In the genomic region with DNA sequence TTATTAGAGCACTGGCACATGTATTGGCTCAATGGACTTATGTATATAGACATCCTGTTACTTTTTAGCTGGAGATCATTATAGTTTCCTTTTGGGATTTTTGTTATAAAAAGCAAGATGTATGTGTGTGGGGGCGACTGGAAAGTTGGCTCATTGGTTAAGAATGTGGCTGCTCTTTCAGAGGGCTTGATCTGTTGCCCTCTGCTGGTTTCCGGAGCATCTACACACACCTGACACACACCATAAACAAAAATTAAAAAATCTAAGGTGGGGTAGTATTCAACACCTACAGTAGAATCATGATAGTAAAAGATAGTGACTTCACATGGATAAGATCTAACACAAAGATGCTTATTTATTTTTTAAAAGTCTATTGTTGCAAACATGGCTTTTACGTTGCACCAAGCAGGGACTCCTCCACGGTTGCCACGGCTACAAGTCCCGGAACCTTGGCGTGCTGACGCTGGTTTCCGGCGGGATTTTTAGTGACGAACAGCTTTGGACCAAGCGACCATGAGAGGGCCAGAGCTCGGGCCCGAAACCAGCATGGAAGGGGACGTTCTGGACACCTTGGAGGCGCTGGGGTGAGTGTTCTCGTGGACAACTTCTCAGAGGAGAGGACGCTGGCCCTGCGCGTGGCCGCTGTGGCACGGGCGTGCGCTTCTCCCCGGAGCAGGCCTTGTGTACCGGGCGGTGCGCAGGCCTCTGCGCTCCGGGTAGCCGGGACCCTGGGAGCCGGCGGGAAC, we compare ENCODE assay signal across 8 mouse cellular contexts. TPM values are rescaled to one million over a fixed set of nuclear protein-coding genes. Genes with fewer than 3 reads are reported as not detected.
DNase-seq lines count a peak whose midpoint lies in the region; ATAC-seq and TF ChIP-seq lines count a peak whose summit lies in the region.

A gene (plus strand): TSS at position 485 of the 746 bp plus-strand sequence.

- peak; percentile 90 for ATAC-seq in G1E (ENCODE audit: extremely low read depth, insufficient number of reproducible peaks, low FRiP score, poor library complexity, severe bottlenecking)
- ATAC-seq in forebrain, embryonic 16.5 days, result peak; percentile 98
- ATAC-seq in lung, embryonic 14.5 days (ENCODE audit: insufficient read depth), result peak; percentile 96

- peak within 1 kb of the TSS; percentile 86 for H3K9ac ChIP-seq in forebrain, embryonic 16.5 days (replicated peaks; ENCODE audit: low read depth, low read length)
- H3K9ac ChIP-seq in lung, embryonic 14.5 days, result peak within 1 kb of the TSS; percentile 94

- H3K4me2 ChIP-seq in forebrain, embryonic 16.5 days (ENCODE audit: low read length), result peak within 1 kb of the TSS; percentile 84
- H3K4me2 ChIP-seq in lung, embryonic 14.5 days, result peak within 1 kb of the TSS; percentile 85

- H3K36me3 ChIP-seq in G1E (replicated peaks), result peaks cover 23% of the 10 kb centered on the region
- H3K36me3 ChIP-seq in forebrain, embryonic 16.5 days (ENCODE audit: control insufficient read depth, insufficient read depth), result no peaks in the 10 kb centered on the region
- H3K36me3 ChIP-seq in lung, embryonic 14.5 days (ENCODE audit: insufficient read depth), result 0 out of 2 replicates have a peak, but pooled peaks cover 3% of the 10 kb centered on the region
- no peaks in the 10 kb centered on the region for H3K36me3 ChIP-seq in thymus, adult 2 months (ENCODE audit: control insufficient read depth, insufficient read depth, low read length)

- H3K27ac ChIP-seq in forebrain, embryonic 16.5 days (ENCODE audit: low read length), result peak within 1 kb of the TSS; percentile 75
- H3K27ac ChIP-seq in layer of hippocampus, adult 2 months, result peak within 1 kb of the TSS; percentile 89
- peak within 1 kb of the TSS; percentile 90 for H3K27ac ChIP-seq in lung, embryonic 14.5 days (ENCODE audit: low read depth)
- H3K27ac ChIP-seq in olfactory bulb, adult 2 months (ENCODE audit: insufficient read depth, low read depth, low read length), result peak within 1 kb of the TSS; percentile 84; the same call in 1 of the 2 replicates
- H3K27ac ChIP-seq in thymus, adult 2 months (ENCODE audit: control insufficient read depth, insufficient read depth, low read length), result no peak within 1 kb of the TSS

- peak within 1 kb of the TSS; percentile 90 for H3K4me3 ChIP-seq in G1E (ENCODE audit: low read depth, low read length)
- peak within 1 kb of the TSS; percentile 61 for H3K4me3 ChIP-seq in forebrain, embryonic 16.5 days (replicated peaks; ENCODE audit: low read length)
- H3K4me3 ChIP-seq in layer of hippocampus, adult 2 months, result peak within 1 kb of the TSS; percentile 85
- peak within 1 kb of the TSS; percentile 90 for H3K4me3 ChIP-seq in lung, embryonic 14.5 days (ENCODE audit: low read depth, low read length)
- H3K4me3 ChIP-seq in olfactory bulb, adult 2 months (ENCODE audit: insufficient read depth, low read depth, low read length), result peak within 1 kb of the TSS; percentile 94
- H3K4me3 ChIP-seq in thymus, adult 2 months (ENCODE audit: control insufficient read depth, insufficient read depth, low read length), result peak within 1 kb of the TSS; percentile 69

- intact Hi-C loops in heart, postnatal 36 days (cut with DNase I), result loop anchor here (5.0 kb wide), 1 partner anchor 127 kb away; a partner anchor contains a TSS

- TF ChIP-seq CTCF in G1E (IDR thresholded peaks at IDR 0.05; ENCODE audit: low read depth, low read length), result peak; percentile 16; the same call in 1 of the 2 replicates
- peak; percentile 85 for TF ChIP-seq CTCF in layer of hippocampus, adult 2 months (conservative IDR thresholded peaks at IDR 0.05)
- TF ChIP-seq CTCF in lung, embryonic 14.5 days (IDR thresholded peaks at IDR 0.05; ENCODE audit: low read depth), result peak; percentile 62
- TF ChIP-seq CTCF in olfactory bulb, adult 2 months (IDR thresholded peaks at IDR 0.05; ENCODE audit: insufficient read depth, low read depth, low read length), result no peak
- 0 out of 2 replicates have a peak, but pooled peaks have one; percentile 25 for TF ChIP-seq CTCF in thymus, adult 2 months (IDR thresholded peaks at IDR 0.05; ENCODE audit: borderline replicate concordance, control insufficient read depth, extremely low read depth, insufficient read depth, low read length, poor library complexity)

- TF ChIP-seq POLR2A in olfactory bulb, adult 2 months (IDR thresholded peaks at IDR 0.05; ENCODE audit: insufficient read depth, low read depth, low read length), result peak; percentile 79; the same call in 1 of the 2 replicates
- TF ChIP-seq POLR2A in thymus, adult 2 months (IDR thresholded peaks at IDR 0.05; ENCODE audit: control insufficient read depth, extremely low read depth, insufficient read depth, low read length, poor library complexity), result no peak

- under 1% methylated on average over 33 of the region's 33 CpGs for WGBS in forebrain, embryonic 16.5 days
- under 1% methylated on average over 33 of the region's 33 CpGs for WGBS in lung, embryonic 14.5 days
- WGBS in olfactory bulb, adult 2 months, result under 1% methylated on average over 33 of the region's 33 CpGs
- WGBS in thymus, adult 2 months, result 1% methylated on average over 33 of the region's 33 CpGs

- peaks cover 19% of the 10 kb centered on the region for H3K4me1 ChIP-seq in G1E (ENCODE audit: insufficient read depth, low read depth, low read length)
- H3K4me1 ChIP-seq in forebrain, embryonic 16.5 days (replicated peaks; ENCODE audit: control insufficient read depth, insufficient read depth, low read length), result peaks cover 11% of the 10 kb centered on the region
- H3K4me1 ChIP-seq in lung, embryonic 14.5 days (ENCODE audit: insufficient read depth), result no peaks in the 10 kb centered on the region
- H3K4me1 ChIP-seq in olfactory bulb, adult 2 months (ENCODE audit: control insufficient read depth, insufficient read depth, low read length), result peaks cover 5% of the 10 kb centered on the region; the same call in 1 of the 2 replicates
- peaks cover 4% of the 10 kb centered on the region; the same call in 1 of the 2 replicates for H3K4me1 ChIP-seq in thymus, adult 2 months (replicated peaks; ENCODE audit: control insufficient read depth, insufficient read depth, low read length)

- H3K27me3 ChIP-seq in G1E (ENCODE audit: insufficient read depth, low read length), result peaks cover 2% of the 10 kb centered on the region
- H3K27me3 ChIP-seq in forebrain, embryonic 16.5 days (replicated peaks; ENCODE audit: control insufficient read depth, insufficient read depth, low read length), result no peaks in the 10 kb centered on the region
- no peaks in the 10 kb centered on the region for H3K27me3 ChIP-seq in lung, embryonic 14.5 days (ENCODE audit: insufficient read depth, low read length)
- H3K27me3 ChIP-seq in thymus, adult 2 months (ENCODE audit: control insufficient read depth, insufficient read depth, low read length), result no peaks in the 10 kb centered on the region

- peak; percentile 75 for DNase-seq in G1E (ENCODE audit: low spot score)
- DNase-seq in cerebellum, adult 18-20 months, result peak; percentile 82 to 89
- peak; percentile 90 to 91 for DNase-seq in heart, postnatal 36 days
- peak; percentile 89 to 95 for DNase-seq in layer of hippocampus, adult 2 months (ENCODE audit: low spot score in 2 of 2)
- DNase-seq in lung, embryonic 14.5 days, result peak; percentile 97
- DNase-seq in thymus, adult 2 months, result peak; percentile 90

- H3K9me3 ChIP-seq in G1E (replicated peaks), result no peaks in the 10 kb centered on the region
- no peaks in the 10 kb centered on the region for H3K9me3 ChIP-seq in forebrain, embryonic 16.5 days (ENCODE audit: control insufficient read depth, low read length)
- no peaks in the 10 kb centered on the region for H3K9me3 ChIP-seq in lung, embryonic 14.5 days (ENCODE audit: low read depth, low read length)

RNA-seq across cellular contexts. Expression of the gene that starts here (rescaled TPM):
- total RNA-seq in G1E (2014; fragmentation: Nextera tagmentation) (43.0 and 50.8 TPM in 2 replicates), G1E (2017) (11.0 and 11.2 TPM in 2 replicates)
- 7.4 and 11.2 TPM in 2 replicates for polyA plus RNA-seq in G1E (2012)
- 11.0 and 14.7 TPM in 2 replicates for polyA plus RNA-seq in forebrain, embryonic 16.5 days (2015; fragmentation: Nextera tagmentation; extraction: Ambion mirVana)
- 10 to 100 TPM; 19.8 to 22.4 TPM for total RNA-seq in heart, postnatal 36 days (2021)
- 10 to 100 TPM; 49.6 to 51.9 TPM for total RNA-seq in layer of hippocampus, adult 2 months (2021)
- polyA plus RNA-seq in lung, embryonic 14.5 days (2014; fragmentation: Nextera tagmentation; extraction: Ambion mirVana), result 8.4 and 8.5 TPM in 2 replicates
- not detected in 2 replicates for polyA plus RNA-seq in olfactory bulb, adult 2 months (2012; ENCODE audit: insufficient read depth, insufficient read length, low replicate concordance, missing spikeins)
- polyA plus RNA-seq in thymus, adult 2 months (2012; rRNA removed), result 7.2 and 8.0 TPM in 2 replicates
